Mouse (Mus musculus) thymus, adult 2 months (tissue): ENCODE data around the gene Ubap1l. TPM values are rescaled to one million over a fixed set of nuclear protein-coding genes. Genes with fewer than 3 reads are reported as not detected.

Source experiments
- DNase-seq: peaks from one replicate; pipeline ENCODE4 v3.0.0; 2021
- H3K27ac ChIP-seq: fragments of 200-500 bp; 2 replicates; pipeline ENCODE4 v1.5.1; 2012; ENCODE audit warnings: low read length, control low read depth; ENCODE audit not compliant: control insufficient read depth, insufficient read depth
- H3K27me3 ChIP-seq: fragments of 200-500 bp; 2 replicates; pipeline ENCODE4 v1.6.1; 2012; ENCODE audit warnings: mild to moderate bottlenecking, low read length, moderate library complexity, mixed read lengths; ENCODE audit not compliant: control insufficient read depth, insufficient read depth
- H3K36me3 ChIP-seq: fragments of 200-500 bp; 2 replicates; pipeline ENCODE4 v1.6.1; 2012; ENCODE audit warnings: mild to moderate bottlenecking, low read length, moderate library complexity; ENCODE audit not compliant: control insufficient read depth, insufficient read depth
- H3K4me1 ChIP-seq: fragments of 200-500 bp; replicated peaks from 2 replicates; pipeline ENCODE4 v1.6.1; 2012; ENCODE audit warnings: low read length; ENCODE audit not compliant: control insufficient read depth, insufficient read depth
- H3K4me3 ChIP-seq: fragments of 200-500 bp; 2 replicates; pipeline ENCODE4 v1.5.1; 2012; ENCODE audit warnings: mild to moderate bottlenecking, low read length, control low read depth, moderate library complexity; ENCODE audit not compliant: control insufficient read depth, insufficient read depth
- CTCF ChIP-seq: fragments of 200-500 bp; IDR thresholded peaks from 2 replicates; pipeline ENCODE4 v1.5.1; 2012; ENCODE audit warnings: mild to moderate bottlenecking, control low read depth, low read length, moderate library complexity, borderline replicate concordance; ENCODE audit not compliant: control insufficient read depth, poor library complexity, insufficient read depth; ENCODE audit errors: extremely low read depth
- POLR2A ChIP-seq: fragments of 200-500 bp; IDR thresholded peaks from 2 replicates; pipeline ENCODE4 v1.6.1; 2012; ENCODE audit warnings: mild to moderate bottlenecking, low read length, control low read depth, moderate library complexity; ENCODE audit not compliant: control insufficient read depth, poor library complexity, insufficient read depth; ENCODE audit errors: extremely low read depth
- WGBS: fragments of 180-500 bp; shearing (Covaris S2); methylation state at CpG from one replicate; pipeline ENCODE4 v1.1.7; 2018; 5-methylcytosine and 5-hydroxymethylcytosine counted together
- polyA plus RNA-seq: library from polyadenylated mRNA; depleted of rRNA; stranded (reverse); fragments of >200 nt; gene quantifications from 2 replicates; pipeline ENCODE4 v1.2.3, GENCODE M21; 2012

The Ubap1l gene
- polyA plus RNA-seq, 1 experiment, result 0.42 TPM

- TF ChIP-seq POLR2A (no peak), CTCF (no peak)
- no peaks in the 10 kb centered on the region for H3K27me3 ChIP-seq
- no peak overlapping the region for H3K27ac ChIP-seq
- no peak for DNase-seq
- 93% methylated on average over 5 of the region's 5 CpGs for WGBS
- H3K36me3 ChIP-seq, result no peaks in the 10 kb centered on the region
- H3K4me3 ChIP-seq, result no peak overlapping the region
- H3K4me1 ChIP-seq, result peaks cover 10% of the 10 kb centered on the region
Measured at GRCm38 (mm10) chr9:65374468-65375162, 13.8 kb downstream of the Ubap1l start.

GRCm38 (mm10) chr9:65375163-65375934 is 14.5 kb downstream of the Ubap1l start:
- Histone ChIP-seq H3K27me3 (no peaks in the 10 kb centered on the region), H3K27ac (no peak overlapping the region)
- TF ChIP-seq POLR2A (no peak), CTCF (no peak)

GRCm38 (mm10) chr9:65381017-65381590 is 20.3 kb downstream of the Ubap1l start:
- WGBS, result 91% methylated on average over 4 of the region's 4 CpGs
- no peaks in the 10 kb centered on the region for H3K27me3 ChIP-seq
- H3K4me1 ChIP-seq, result 0 out of 2 replicates have a peak, but pooled peaks cover 4% of the 10 kb centered on the region
- no peak overlapping the region for H3K27ac ChIP-seq
- DNase-seq, result no peak
- no peak overlapping the region for H3K4me3 ChIP-seq
- TF ChIP-seq POLR2A, result no peak
- TF ChIP-seq CTCF, result no peak
- no peaks in the 10 kb centered on the region for H3K36me3 ChIP-seq

More at GRCm38 (mm10) chr9:65375163-65375934, 14.5 kb downstream of the Ubap1l start:
- Histone ChIP-seq H3K4me3 (no peak overlapping the region), H3K4me1 (peaks cover 10% of the 10 kb centered on the region), H3K36me3 (no peaks in the 10 kb centered on the region)
- WGBS, result 90% methylated on average over 9 of the region's 9 CpGs
- DNase-seq, result no peak

DNA sequence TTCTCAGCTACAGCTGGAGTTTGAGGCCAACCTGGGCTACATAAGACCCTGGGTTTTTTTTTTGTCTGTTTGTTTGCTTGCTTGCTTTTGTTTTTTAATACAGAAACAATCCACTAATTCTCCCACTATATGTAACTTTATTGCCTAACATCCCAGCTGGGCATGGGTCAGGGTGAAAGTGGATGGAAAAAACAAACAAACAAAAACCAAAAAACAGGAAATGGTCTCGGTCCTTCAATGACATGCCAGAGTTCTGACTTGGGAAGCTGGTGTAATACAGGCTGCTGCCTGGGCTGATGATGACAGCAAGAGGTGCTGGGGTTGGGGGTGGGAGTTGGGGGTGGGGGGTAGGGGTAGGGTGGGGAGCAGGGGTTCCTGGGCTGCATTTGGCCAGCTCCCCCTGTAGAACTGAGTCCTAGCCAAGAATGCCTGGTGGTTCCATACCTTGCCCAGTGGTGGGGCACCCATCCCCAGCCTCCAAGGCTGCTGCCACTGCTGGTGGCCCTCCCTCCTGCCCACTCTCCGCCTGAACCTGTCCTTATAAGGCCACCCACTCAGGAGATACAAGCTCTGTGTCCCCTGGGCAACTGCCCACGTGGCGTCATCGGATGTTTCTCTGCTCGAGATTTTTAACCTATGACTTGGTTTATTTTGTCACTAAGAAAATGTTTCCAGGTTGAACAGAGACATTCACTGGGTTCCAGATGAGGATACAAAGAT is 21.4 kb downstream of the Ubap1l start:
- H3K4me3 ChIP-seq, result no peak overlapping the region
- WGBS, result 85% methylated on average over 6 of the region's 6 CpGs
- TF ChIP-seq POLR2A, result no peak
- TF ChIP-seq CTCF, result no peak
- H3K27ac ChIP-seq, result no peak overlapping the region
- no peaks in the 10 kb centered on the region for H3K36me3 ChIP-seq
- H3K27me3 ChIP-seq, result no peaks in the 10 kb centered on the region
- no peak for DNase-seq
- H3K4me1 ChIP-seq, result 0 out of 2 replicates have a peak, but pooled peaks cover 4% of the 10 kb centered on the region

DNA sequence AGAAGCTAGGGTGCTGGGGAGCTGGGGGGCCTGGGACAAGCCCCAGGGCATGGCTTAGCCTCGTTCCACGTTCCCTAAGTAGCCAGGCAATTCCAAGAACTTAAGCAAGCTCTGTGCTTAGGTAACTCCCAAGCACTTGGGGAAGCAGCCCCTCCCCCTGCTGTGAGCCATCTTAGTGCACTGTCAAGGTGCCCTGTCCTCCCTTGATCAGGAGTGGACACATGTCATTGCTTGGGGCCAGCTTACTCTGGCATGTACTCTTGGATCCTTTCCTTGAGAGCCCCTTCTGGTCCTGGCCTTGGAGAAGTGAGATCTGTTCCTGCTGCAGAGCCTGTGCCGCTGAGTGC is 21.9 kb downstream of the Ubap1l start:
- Histone ChIP-seq H3K4me1 (0 out of 2 replicates have a peak, but pooled peaks cover 4% of the 10 kb centered on the region), H3K27me3 (no peaks in the 10 kb centered on the region), H3K36me3 (no peaks in the 10 kb centered on the region), H3K4me3 (no peak overlapping the region), H3K27ac (no peak overlapping the region)
- no peak for DNase-seq
- no peak for TF ChIP-seq CTCF
- no peak for TF ChIP-seq POLR2A
- WGBS, result 87% methylated on average over 3 of the region's 3 CpGs

DNA sequence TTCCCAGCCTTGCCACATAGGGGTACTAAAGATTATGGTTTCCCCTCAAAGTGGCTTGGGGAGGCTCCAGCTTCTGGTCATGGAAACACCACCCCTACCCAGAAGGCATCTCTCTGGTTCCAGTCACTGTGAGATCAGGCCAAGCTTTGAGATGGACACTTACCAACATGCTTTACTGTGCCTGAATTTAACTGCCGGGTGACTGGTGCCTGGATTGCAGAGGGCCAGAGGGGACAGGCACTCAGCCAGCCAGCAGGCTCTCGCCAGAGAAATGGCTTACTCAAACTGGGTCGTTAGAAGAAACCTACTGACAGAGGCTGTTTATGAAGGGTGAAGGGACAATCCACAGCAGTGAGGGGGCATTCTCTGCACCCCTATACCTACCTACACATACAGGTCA is 23.4 kb downstream of the Ubap1l start:
- 85% methylated on average over 3 of the region's 3 CpGs for WGBS
- DNase-seq, result no peak
- no peaks in the 10 kb centered on the region for H3K27me3 ChIP-seq
- H3K4me1 ChIP-seq, result 0 out of 2 replicates have a peak, but pooled peaks cover 4% of the 10 kb centered on the region
- H3K4me3 ChIP-seq, result no peak overlapping the region
- TF ChIP-seq CTCF, result no peak
- no peak for TF ChIP-seq POLR2A
- H3K27ac ChIP-seq, result no peak overlapping the region
- no peaks in the 10 kb centered on the region for H3K36me3 ChIP-seq
